Mouse (Mus musculus) spleen, adult 2 months (tissue): ENCODE results near the gene Shprh. TPM values are rescaled to one million over a fixed set of nuclear protein-coding genes. Genes with fewer than 3 reads are reported as not detected.
"Not testable (repeated sequence)": the region's sequence is repeated elsewhere in the genome, so short reads cannot be mapped to it uniquely, and the experiment has no call there.

Experiments
- DNase-seq, 2 experiments: peaks; one replicate each; pipeline versions ENCODE4 v3.0.0 to v3.0.0-alpha.2; 2012 to 2021; ENCODE audit warnings: low spot score in 2 of 2, low read depth in 1 of 2
- H3K27ac ChIP-seq: fragments of 200-500 bp; 2 replicates; pipeline ENCODE4 v1.5.1; 2012; ENCODE audit warnings: low read length, inconsistent platforms; ENCODE audit not compliant: insufficient read depth
- H3K27me3 ChIP-seq: fragments of 200-500 bp; 2 replicates; pipeline ENCODE4 v1.6.1; 2012; ENCODE audit warnings: mild to moderate bottlenecking, moderate library complexity, low read length, inconsistent platforms; ENCODE audit not compliant: control insufficient read depth, insufficient read depth
- H3K36me3 ChIP-seq: fragments of 200-500 bp; 2 replicates; pipeline ENCODE4 v1.6.1; 2012; ENCODE audit warnings: mild to moderate bottlenecking, low read length, inconsistent platforms; ENCODE audit not compliant: control insufficient read depth, insufficient read depth
- H3K4me1 ChIP-seq: fragments of 200-500 bp; 2 replicates; pipeline ENCODE4 v1.6.1; 2011; ENCODE audit warnings: inconsistent platforms; ENCODE audit not compliant: control insufficient read depth, insufficient read depth, insufficient read length
- H3K4me3 ChIP-seq: fragments of 200-500 bp; 2 replicates; pipeline ENCODE4 v1.5.1; 2011; ENCODE audit warnings: mild to moderate bottlenecking, inconsistent platforms; ENCODE audit not compliant: insufficient read depth, insufficient read length; ENCODE audit errors: extremely low read depth
- CTCF ChIP-seq: fragments of 200-500 bp; IDR thresholded peaks from 2 replicates; pipeline ENCODE4 v1.5.1; 2011; ENCODE audit warnings: mild to moderate bottlenecking, inconsistent platforms; ENCODE audit not compliant: insufficient read depth, insufficient read length, insufficient replicate concordance; ENCODE audit errors: extremely low read depth
- POLR2A ChIP-seq: fragments of 200-500 bp; IDR thresholded peaks from 2 replicates; pipeline ENCODE4 v1.6.1; 2011; ENCODE audit warnings: low read depth, low read length, inconsistent platforms
- WGBS: fragments of 180-500 bp; shearing (Covaris S2); methylation state at CpG from one replicate; pipeline ENCODE4 v1.1.7; 2018; 5-methylcytosine and 5-hydroxymethylcytosine counted together
- polyA plus RNA-seq: library from polyadenylated mRNA; depleted of rRNA; stranded (reverse); fragments of >200 nt; gene quantifications from 2 replicates; pipeline ENCODE4 v1.2.3, GENCODE M21; 2012

The Shprh gene
- polyA plus RNA-seq, 1 experiment = 1.6 TPM

GRCm38 (mm10) chr10:11198346-11198745 lies 49.1 kb downstream of the Shprh start:
- Histone ChIP-seq H3K27ac (no peak overlapping the region), H3K4me1 (no peaks in the 10 kb centered on the region), H3K36me3 (peaks cover 21% of the 10 kb centered on the region), H3K4me3 (no peak overlapping the region), H3K27me3 (no peaks in the 10 kb centered on the region)
- 92% methylated on average over 2 of the region's 2 CpGs for WGBS
- DNase-seq = no peak
- no peak for TF ChIP-seq CTCF
- no peak for TF ChIP-seq POLR2A

GRCm38 (mm10) chr10:11199980-11200379 lies 50.8 kb downstream of the Shprh start:
- Histone ChIP-seq H3K27ac (no peak overlapping the region), H3K27me3 (no peaks in the 10 kb centered on the region), H3K4me1 (no peaks in the 10 kb centered on the region), H3K36me3 (peaks cover 18% of the 10 kb centered on the region), H3K4me3 (no peak overlapping the region)
- no peak for DNase-seq
- WGBS = 82% methylated on average over 4 of the region's 4 CpGs
- TF ChIP-seq POLR2A (no peak), CTCF (no peak)

- not testable (repeated sequence) for DNase-seq, H3K4me3 ChIP-seq, H3K27me3 ChIP-seq, H3K4me1 ChIP-seq, H3K27ac ChIP-seq
- WGBS = 88% methylated on average over 2 of the region's 2 CpGs
- peaks cover 19% of the 10 kb centered on the region for H3K36me3 ChIP-seq
Measured at GRCm38 (mm10) chr10:11205883-11206282, 56.7 kb downstream of the Shprh start.

DNA sequence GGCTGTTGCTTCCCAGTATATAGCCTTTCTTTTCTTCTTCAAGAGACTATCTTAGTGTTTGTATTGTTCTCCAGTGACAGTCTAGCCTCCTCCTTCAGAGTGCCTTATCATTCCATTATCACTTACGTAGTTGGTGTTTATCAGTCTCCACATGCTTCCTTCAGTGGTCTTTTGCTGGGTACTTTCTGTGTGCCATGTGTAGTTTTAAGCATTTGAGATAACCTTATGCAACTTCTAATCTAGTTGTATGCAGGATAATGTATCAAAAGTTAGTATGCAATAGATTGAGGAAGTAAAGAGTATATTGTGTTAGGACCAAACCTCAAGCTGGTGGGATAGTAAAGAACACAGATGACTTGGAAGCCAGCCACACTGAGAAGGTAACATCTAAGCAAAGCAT lies 59.4 kb downstream of the Shprh start:
- DNase-seq = no peak
- Histone ChIP-seq H3K27ac (no peak overlapping the region), H3K4me1 (no peaks in the 10 kb centered on the region), H3K36me3 (peaks cover 22% of the 10 kb centered on the region), H3K27me3 (no peaks in the 10 kb centered on the region), H3K4me3 (no peak overlapping the region)
- WGBS = 86% methylated on average over 1 of the region's 1 CpGs
- TF ChIP-seq POLR2A (no peak), CTCF (no peak)

DNA sequence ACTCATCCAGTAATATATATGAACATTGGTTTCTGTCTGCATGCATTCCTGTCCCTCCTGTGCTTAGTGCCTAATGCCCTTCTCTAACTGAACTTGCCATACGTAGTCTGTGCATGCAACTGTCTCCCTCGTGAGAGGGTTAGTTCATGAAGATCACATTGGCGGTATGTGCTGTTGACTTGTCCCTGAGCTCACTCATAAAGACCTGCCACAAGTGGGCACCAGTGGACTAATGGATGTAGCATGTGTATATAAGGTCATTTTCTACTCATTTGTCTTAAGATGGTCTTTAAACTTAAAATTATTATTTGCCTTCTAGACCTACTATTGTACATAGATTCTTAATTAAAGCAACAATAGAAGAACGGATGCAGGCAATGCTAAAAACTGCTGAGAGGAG lies 62.8 kb downstream of the Shprh start:
- Histone ChIP-seq H3K4me3 (no peak overlapping the region), H3K4me1 (no peaks in the 10 kb centered on the region), H3K27ac (no peak overlapping the region), H3K36me3 (peaks cover 25% of the 10 kb centered on the region), H3K27me3 (no peaks in the 10 kb centered on the region)
- no peak for DNase-seq
- 87% methylated on average over 4 of the region's 4 CpGs for WGBS
- no peak for TF ChIP-seq CTCF
- no peak for TF ChIP-seq POLR2A

DNA sequence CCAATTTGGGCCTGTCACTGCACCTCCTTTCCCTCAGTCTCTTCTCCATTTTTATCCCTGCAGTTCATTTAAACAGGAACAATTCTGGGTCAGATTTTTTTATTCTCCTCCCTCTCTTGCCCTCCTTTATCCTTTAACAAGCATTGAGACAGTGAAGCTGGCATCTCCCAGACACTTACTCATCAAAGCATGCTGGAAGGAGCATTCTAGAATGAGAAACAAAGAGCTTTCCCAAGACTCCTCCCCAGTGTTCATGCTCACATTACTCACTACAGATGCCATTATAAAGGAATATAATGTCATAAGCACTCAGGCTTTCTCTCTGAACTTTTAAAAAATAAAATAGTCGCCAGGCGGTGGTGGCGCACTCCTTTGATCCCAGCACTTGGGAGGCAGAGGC lies 77.2 kb downstream of the Shprh start:
- no peak overlapping the region for H3K4me3 ChIP-seq
- TF ChIP-seq CTCF (no peak), POLR2A (no peak)
- DNase-seq = no peak
- H3K36me3 ChIP-seq = no peaks in the 10 kb centered on the region
- no peaks in the 10 kb centered on the region for H3K4me1 ChIP-seq
- WGBS = 97% methylated on average over 3 of the region's 3 CpGs
- no peak overlapping the region for H3K27ac ChIP-seq
- no peaks in the 10 kb centered on the region for H3K27me3 ChIP-seq

- Histone ChIP-seq H3K36me3 (no peaks in the 10 kb centered on the region), H3K4me3 (no peak overlapping the region), H3K27ac (no peak overlapping the region), H3K4me1 (no peaks in the 10 kb centered on the region), H3K27me3 (no peaks in the 10 kb centered on the region)
- DNase-seq = no peak
- no peak for TF ChIP-seq POLR2A
- no peak for TF ChIP-seq CTCF
- WGBS = 67% methylated on average over 6 of the region's 6 CpGs
Measured at GRCm38 (mm10) chr10:11229545-11230178, 80.4 kb downstream of the Shprh start.
